Mouse (Mus musculus) stomach, postnatal 0 days (tissue): Measurements from ENCODE around the gene Qrfp.

Experiments used
- CTCF ChIP-seq: IDR thresholded peaks from 2 replicates; pipeline ENCODE4 v1.5.1; 2016; ENCODE audit warnings: antibody characterized with exemption, low read depth, mild to moderate bottlenecking, moderate library complexity
- EP300 ChIP-seq: optimal IDR thresholded peaks from 2 replicates; pipeline ENCODE3; 2016; ENCODE audit warnings: antibody characterized with exemption

DNA sequence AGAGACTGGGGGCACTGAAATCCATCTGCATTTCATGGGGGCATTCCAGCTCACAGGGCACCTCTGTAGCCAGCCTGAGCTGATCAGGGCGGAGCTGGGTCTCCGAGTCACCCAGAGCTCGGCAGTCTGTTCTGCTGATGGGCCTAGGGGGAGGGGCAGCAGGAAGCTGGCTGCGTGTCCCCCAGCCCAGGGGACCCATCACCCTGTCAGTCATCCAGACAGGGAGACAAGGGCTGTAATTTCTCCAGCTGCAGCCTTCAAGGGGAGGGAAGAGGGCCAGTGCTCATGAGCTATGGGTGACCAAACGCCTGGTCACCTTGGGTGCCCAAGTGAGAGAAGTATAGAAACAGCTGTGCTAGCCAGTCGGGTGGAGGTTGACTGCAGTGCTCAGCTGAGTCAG is 26.6 kb upstream of the Qrfp start:
- TF ChIP-seq CTCF (no peak), EP300 (no peak)
